Mouse (Mus musculus): ENCODE measurements around the gene Gm9887.
A peak's percentile ranks its signal among the peaks of the same experiment; 100 is the strongest.

Gene Gm9887

GRCm38 (mm10) chr12:69360997-69361899 lies 11.0 kb downstream of the Gm9887 start:
- peak; percentile 96 to 99 for DNase-seq (ENCODE audit: low spot score in 2 of 2)

- peak; percentile 75 to 88 for DNase-seq (ENCODE audit: low spot score in 2 of 2)
Measured at GRCm38 (mm10) chr12:69360655-69360996, 11.6 kb downstream of the Gm9887 start.

- no peak for DNase-seq (ENCODE audit: low spot score in 2 of 2)
Measured at GRCm38 (mm10) chr12:69357300-69357646, 15.0 kb downstream of the Gm9887 start.

GRCm38 (mm10) chr12:69356546-69357299 lies 15.5 kb downstream of the Gm9887 start, which contains the start of gene Nemf:
Gene Nemf (minus strand): TSS chr12:69357165.
- DNase-seq (ENCODE audit: low spot score in 2 of 2), result peak; percentile 84 to 90

- no peak for DNase-seq (ENCODE audit: low spot score in 2 of 2)
Measured at GRCm38 (mm10) chr12:69351685-69352084, 20.6 kb downstream of the Gm9887 start.

- DNase-seq (ENCODE audit: low spot score in 2 of 2), result no peak
Measured at GRCm38 (mm10) chr12:69349928-69350327, 22.3 kb downstream of the Gm9887 start.

GRCm38 (mm10) chr12:69333547-69333946 lies 38.7 kb downstream of the Gm9887 start:
- no peak for DNase-seq (ENCODE audit: low spot score in 2 of 2)

GRCm38 (mm10) chr12:69332147-69332546 lies 40.1 kb downstream of the Gm9887 start:
- DNase-seq (ENCODE audit: low spot score in 2 of 2), result no peak

GRCm38 (mm10) chr12:69331187-69331586 lies 41.1 kb downstream of the Gm9887 start:
- no peak for DNase-seq (ENCODE audit: low spot score in 2 of 2)
